Mouse (Mus musculus): ENCODE data around the gene Lfng. TPM values are rescaled to one million over a fixed set of nuclear protein-coding genes. Genes with fewer than 3 reads are reported as not detected.
A peak's percentile ranks its signal among the peaks of the same experiment; 100 is the strongest.

Gene Lfng
- polyA plus RNA-seq, 1 experiment: 37.0 TPM

- Histone ChIP-seq H3K4me3 (ENCODE audit: insufficient read depth, low read length) (no peak overlapping the region), H3K4me1 (ENCODE audit: control insufficient read depth, insufficient read depth, low read length) (peaks cover 9% of the 10 kb centered on the region), H3K27ac (ENCODE audit: insufficient read depth, low read length) (0 out of 2 replicates have a peak overlapping the region, but pooled peaks have one; percentile 33)
- TF ChIP-seq CTCF (IDR thresholded peaks at IDR 0.05; ENCODE audit: extremely low read depth, insufficient read depth, low read length) (no peak), POLR2A (IDR thresholded peaks at IDR 0.05; ENCODE audit: extremely low read depth, insufficient read depth, low read length) (no peak)
These were observed 35.0 kb downstream of the Lfng start for GRCm38 (mm10) chr5:140642076-140642475.

- no peak for TF ChIP-seq POLR2A (IDR thresholded peaks at IDR 0.05; ENCODE audit: extremely low read depth, insufficient read depth, low read length)
- no peak for TF ChIP-seq CTCF (IDR thresholded peaks at IDR 0.05; ENCODE audit: extremely low read depth, insufficient read depth, low read length)
- no peak overlapping the region for H3K4me3 ChIP-seq (ENCODE audit: insufficient read depth, low read length)
- no peak overlapping the region for H3K27ac ChIP-seq (ENCODE audit: insufficient read depth, low read length)
- peaks cover 4% of the 10 kb centered on the region for H3K4me1 ChIP-seq (ENCODE audit: control insufficient read depth, insufficient read depth, low read length)
These were observed 37.1 kb downstream of the Lfng start for GRCm38 (mm10) chr5:140644263-140644662.

- no peak for TF ChIP-seq POLR2A (IDR thresholded peaks at IDR 0.05; ENCODE audit: extremely low read depth, insufficient read depth, low read length)
- no peak for TF ChIP-seq CTCF (IDR thresholded peaks at IDR 0.05; ENCODE audit: extremely low read depth, insufficient read depth, low read length)
- Histone ChIP-seq H3K4me3 (ENCODE audit: insufficient read depth, low read length) (no peak overlapping the region), H3K27ac (ENCODE audit: insufficient read depth, low read length) (0 out of 2 replicates have a peak overlapping the region, but pooled peaks have one; percentile 15), H3K4me1 (ENCODE audit: control insufficient read depth, insufficient read depth, low read length) (peaks cover 4% of the 10 kb centered on the region)
These were observed 37.6 kb downstream of the Lfng start for GRCm38 (mm10) chr5:140644702-140645201.

GRCm38 (mm10) chr5:140645454-140645853 is 38.3 kb downstream of the Lfng start:
- no peak overlapping the region for H3K4me3 ChIP-seq (ENCODE audit: insufficient read depth, low read length)
- TF ChIP-seq POLR2A (IDR thresholded peaks at IDR 0.05; ENCODE audit: extremely low read depth, insufficient read depth, low read length) (no peak), CTCF (IDR thresholded peaks at IDR 0.05; ENCODE audit: extremely low read depth, insufficient read depth, low read length) (no peak)
- peaks cover 4% of the 10 kb centered on the region for H3K4me1 ChIP-seq (ENCODE audit: control insufficient read depth, insufficient read depth, low read length)
- no peak overlapping the region for H3K27ac ChIP-seq (ENCODE audit: insufficient read depth, low read length)

- peaks cover 4% of the 10 kb centered on the region; the same call in 1 of the 2 replicates for H3K4me1 ChIP-seq (ENCODE audit: control insufficient read depth, insufficient read depth, low read length)
- no peak for TF ChIP-seq CTCF (IDR thresholded peaks at IDR 0.05; ENCODE audit: extremely low read depth, insufficient read depth, low read length)
- no peak for TF ChIP-seq POLR2A (IDR thresholded peaks at IDR 0.05; ENCODE audit: extremely low read depth, insufficient read depth, low read length)
- H3K27ac ChIP-seq (ENCODE audit: insufficient read depth, low read length): no peak overlapping the region
- H3K4me3 ChIP-seq (ENCODE audit: insufficient read depth, low read length): peak overlapping the region; percentile 91
These were observed 39.1 kb downstream of the Lfng start for GRCm38 (mm10) chr5:140646171-140646570.

GRCm38 (mm10) chr5:140647031-140647760 is 40.1 kb downstream of the Lfng start:
- H3K4me3 ChIP-seq (ENCODE audit: insufficient read depth, low read length): peak overlapping the region; percentile 91
- H3K4me1 ChIP-seq (ENCODE audit: control insufficient read depth, insufficient read depth, low read length): 0 out of 2 replicates have a peak, but pooled peaks cover 2% of the 10 kb centered on the region
- H3K27ac ChIP-seq (ENCODE audit: insufficient read depth, low read length): peak overlapping the region; percentile 90
- no peak for TF ChIP-seq CTCF (IDR thresholded peaks at IDR 0.05; ENCODE audit: extremely low read depth, insufficient read depth, low read length)
- TF ChIP-seq POLR2A (IDR thresholded peaks at IDR 0.05; ENCODE audit: extremely low read depth, insufficient read depth, low read length): peak; percentile 57; the same call in 1 of the 2 replicates

- Histone ChIP-seq H3K4me3 (ENCODE audit: insufficient read depth, low read length) (peak overlapping the region; percentile 91), H3K4me1 (ENCODE audit: control insufficient read depth, insufficient read depth, low read length) (0 out of 2 replicates have a peak, but pooled peaks cover 2% of the 10 kb centered on the region), H3K27ac (ENCODE audit: insufficient read depth, low read length) (peak overlapping the region; percentile 90)
- TF ChIP-seq POLR2A (IDR thresholded peaks at IDR 0.05; ENCODE audit: extremely low read depth, insufficient read depth, low read length): no peak
- TF ChIP-seq CTCF (IDR thresholded peaks at IDR 0.05; ENCODE audit: extremely low read depth, insufficient read depth, low read length): no peak
These were observed 40.9 kb downstream of the Lfng start for GRCm38 (mm10) chr5:140647821-140648518.

GRCm38 (mm10) chr5:140648519-140649100 is 41.5 kb downstream of the Lfng start, which contains the start of gene Ttyh3:
Gene Ttyh3 (minus strand): TSS chr5:140649031.
- peak within 1 kb of the TSS; percentile 90 for H3K27ac ChIP-seq (ENCODE audit: insufficient read depth, low read length)
- peak within 1 kb of the TSS; percentile 91 for H3K4me3 ChIP-seq (ENCODE audit: insufficient read depth, low read length)
- TF ChIP-seq POLR2A (IDR thresholded peaks at IDR 0.05; ENCODE audit: extremely low read depth, insufficient read depth, low read length) (0 out of 2 replicates have a peak, but pooled peaks have one; percentile 19), CTCF (IDR thresholded peaks at IDR 0.05; ENCODE audit: extremely low read depth, insufficient read depth, low read length) (no peak)
- 0 out of 2 replicates have a peak, but pooled peaks cover 2% of the 10 kb centered on the region for H3K4me1 ChIP-seq (ENCODE audit: control insufficient read depth, insufficient read depth, low read length)

- H3K4me1 ChIP-seq (ENCODE audit: control insufficient read depth, insufficient read depth, low read length): 0 out of 2 replicates have a peak, but pooled peaks cover 2% of the 10 kb centered on the region
These were observed 42.1 kb downstream of the Lfng start for GRCm38 (mm10) chr5:140649101-140649667.

More at GRCm38 (mm10) chr5:140649101-140649667, 42.1 kb downstream of the Lfng start:
- Histone ChIP-seq H3K4me3 (ENCODE audit: insufficient read depth, low read length) (peak overlapping the region; percentile 91), H3K27ac (ENCODE audit: insufficient read depth, low read length) (no peak overlapping the region)
- peak; percentile 83 for TF ChIP-seq POLR2A (IDR thresholded peaks at IDR 0.05; ENCODE audit: extremely low read depth, insufficient read depth, low read length)
- no peak for TF ChIP-seq CTCF (IDR thresholded peaks at IDR 0.05; ENCODE audit: extremely low read depth, insufficient read depth, low read length)

Data from cortical plate, adult 2 months (tissue).